Mouse (Mus musculus) lung, postnatal 14 days (tissue): Measurements from ENCODE around the gene Pdik1l.
A peak's percentile ranks its signal among the peaks of the same experiment; 100 is the strongest.
"Not testable (repeated sequence)": the region's sequence is repeated elsewhere in the genome, so short reads cannot be mapped to it uniquely, and the experiment has no call there.

Experiments used
- DNase-seq: peaks from one replicate; pipeline ENCODE4 v3.0.0; 2021

The Pdik1l gene

GRCm38 (mm10) chr4:134298626-134299497 lies 11.2 kb upstream of the Pdik1l start:
- DNase-seq: no peak

- no peak for DNase-seq
These were observed 9.7 kb upstream of the Pdik1l start for GRCm38 (mm10) chr4:134297369-134297768.

GRCm38 (mm10) chr4:134296523-134296922 lies 8.8 kb upstream of the Pdik1l start:
- DNase-seq: no peak

GRCm38 (mm10) chr4:134296096-134296495 lies 8.4 kb upstream of the Pdik1l start:
- DNase-seq: not testable (repeated sequence)

DNA sequence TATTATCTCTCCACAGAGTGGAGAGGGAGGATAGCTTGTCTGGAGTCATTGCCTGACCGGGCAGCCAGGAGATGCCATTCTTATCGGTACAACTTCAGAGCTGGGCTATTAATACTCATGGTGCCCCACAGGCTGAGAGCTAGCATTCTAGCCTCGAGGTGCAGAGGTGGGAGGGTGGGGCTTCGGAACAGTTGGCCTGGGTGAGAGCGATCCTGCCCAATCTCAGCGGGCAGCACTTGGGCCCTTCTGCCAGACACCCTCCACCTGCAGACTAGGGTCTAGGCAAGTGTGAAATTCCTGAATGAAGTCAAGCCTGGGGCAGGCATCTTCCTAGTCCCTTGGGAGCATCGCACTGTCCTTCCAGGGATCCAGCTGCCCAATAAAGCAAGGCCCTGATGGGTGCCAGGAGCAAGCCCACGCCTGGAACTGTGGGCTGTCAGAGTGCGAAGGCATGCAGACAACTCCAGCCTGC lies 6.0 kb upstream of the Pdik1l start:
- no peak for DNase-seq

DNA sequence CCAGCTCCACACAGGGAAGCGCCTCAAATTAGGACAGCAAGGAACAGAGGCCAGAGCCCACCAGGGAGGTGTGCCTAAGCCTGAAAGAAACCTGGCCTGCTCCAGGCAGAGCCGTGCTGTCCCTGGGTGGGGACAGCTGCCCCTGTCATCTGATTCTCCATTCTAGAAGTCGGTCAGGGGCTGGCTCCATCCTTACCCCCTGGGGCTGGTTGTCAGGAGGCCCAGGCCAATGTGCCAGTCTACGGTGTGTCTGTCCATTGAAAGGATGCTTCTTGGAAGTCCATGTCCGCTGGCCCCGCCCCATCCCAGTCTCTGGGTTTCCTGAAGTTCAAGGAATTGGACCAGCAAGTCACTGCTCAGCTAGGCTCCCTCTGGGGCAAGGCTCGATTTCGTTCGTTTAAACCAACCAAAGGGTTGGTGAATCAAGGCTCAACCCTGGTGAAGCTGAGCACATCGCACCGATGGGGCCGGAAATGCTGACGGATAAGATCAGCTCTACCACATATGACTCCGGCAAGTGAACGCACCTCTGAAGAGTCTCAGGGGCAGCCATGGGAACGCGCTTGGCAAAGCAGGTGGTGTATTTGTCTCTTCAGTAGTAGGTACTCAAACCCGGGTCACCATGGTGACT lies 5.5 kb upstream of the Pdik1l start:
- no peak for DNase-seq

- DNase-seq: peak; percentile 80
These were observed 4.4 kb upstream of the Pdik1l start for GRCm38 (mm10) chr4:134292067-134292466.

DNA sequence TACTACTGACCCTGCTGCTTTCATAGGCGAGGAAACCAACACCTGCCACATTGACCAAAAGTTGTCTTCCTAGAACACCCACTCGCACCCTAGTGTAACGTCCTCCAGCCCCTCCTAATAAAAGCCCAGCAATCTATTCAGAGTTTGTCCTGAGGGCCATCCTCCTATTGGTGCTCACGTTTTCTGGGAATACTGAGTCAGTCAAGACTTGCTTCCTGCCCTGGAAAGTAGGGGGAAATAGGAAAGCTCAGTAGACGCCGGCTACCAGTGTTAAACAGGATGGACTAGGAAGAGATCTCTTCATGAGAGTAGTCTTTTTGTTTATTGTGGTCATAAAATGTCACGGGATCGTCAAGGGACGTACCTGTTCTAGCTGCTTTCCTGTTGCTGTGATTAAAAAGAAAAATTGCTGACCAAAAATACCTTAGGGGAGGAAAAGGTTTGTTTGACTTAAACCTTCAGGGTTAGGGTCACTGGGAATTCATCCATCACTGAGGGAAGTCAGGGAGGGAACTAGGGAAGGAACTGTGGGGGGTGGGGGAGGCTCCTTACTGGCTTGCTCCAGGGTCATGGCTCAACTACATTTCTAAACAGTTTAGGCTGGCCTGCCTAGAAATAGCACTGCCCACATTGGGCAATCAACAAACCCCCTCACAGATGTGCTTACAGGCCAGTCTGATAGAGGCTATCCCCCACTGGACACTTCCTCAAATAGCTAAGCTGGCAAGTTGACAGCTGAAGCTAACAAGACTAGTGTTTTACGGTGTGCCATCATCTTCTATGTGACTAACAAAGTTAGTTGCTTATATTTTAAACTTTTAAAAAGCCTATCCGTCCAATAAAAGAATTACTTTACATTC lies 932 bp upstream of the Pdik1l start:
- no peak for DNase-seq

DNA sequence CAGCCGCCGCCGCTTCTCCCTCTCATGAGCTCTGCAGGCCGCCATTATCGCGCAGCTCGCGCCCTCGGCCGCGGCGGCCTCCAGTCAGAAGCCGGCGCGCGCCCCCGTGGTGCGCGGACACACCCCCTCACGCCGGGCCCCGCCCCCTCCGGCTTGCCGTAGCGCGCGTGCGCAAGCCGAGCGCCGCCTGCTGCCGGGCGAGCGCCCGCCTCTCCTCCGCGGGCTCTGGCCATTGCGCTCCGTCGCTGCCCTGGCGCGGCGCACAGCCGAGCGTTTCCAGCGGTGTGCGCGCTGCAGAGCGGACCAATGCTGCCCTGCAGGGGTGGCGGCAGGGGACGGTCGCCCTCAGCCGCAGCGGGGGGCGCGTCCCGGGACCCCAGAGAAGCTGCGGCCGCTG lies 529 bp downstream of the Pdik1l start:
- peak; percentile 97 for DNase-seq

- no peak for DNase-seq
These were observed 1.2 kb downstream of the Pdik1l start for GRCm38 (mm10) chr4:134286226-134287167.

DNA sequence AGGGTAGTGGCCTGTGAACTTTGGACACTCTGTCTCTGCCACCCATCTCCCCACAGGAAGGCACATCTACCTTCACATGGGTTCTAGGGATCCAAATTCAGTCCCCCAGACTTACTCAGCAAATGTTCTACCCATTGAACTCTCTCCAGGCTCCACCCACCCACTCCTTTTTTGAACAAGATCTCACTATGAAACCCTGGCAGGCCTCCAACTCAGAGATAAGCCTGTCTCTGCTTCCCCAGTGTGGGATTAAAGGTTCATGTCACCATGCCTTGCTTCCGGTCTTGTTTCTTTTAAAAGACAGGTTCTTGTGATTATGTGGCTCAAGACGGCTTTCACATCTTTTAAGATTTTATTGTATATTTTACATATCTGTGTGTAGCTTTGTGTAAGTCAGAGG lies 2.8 kb downstream of the Pdik1l start:
- no peak for DNase-seq

GRCm38 (mm10) chr4:134273417-134274345 lies 14.0 kb downstream of the Pdik1l start:
- no peak for DNase-seq

DNA sequence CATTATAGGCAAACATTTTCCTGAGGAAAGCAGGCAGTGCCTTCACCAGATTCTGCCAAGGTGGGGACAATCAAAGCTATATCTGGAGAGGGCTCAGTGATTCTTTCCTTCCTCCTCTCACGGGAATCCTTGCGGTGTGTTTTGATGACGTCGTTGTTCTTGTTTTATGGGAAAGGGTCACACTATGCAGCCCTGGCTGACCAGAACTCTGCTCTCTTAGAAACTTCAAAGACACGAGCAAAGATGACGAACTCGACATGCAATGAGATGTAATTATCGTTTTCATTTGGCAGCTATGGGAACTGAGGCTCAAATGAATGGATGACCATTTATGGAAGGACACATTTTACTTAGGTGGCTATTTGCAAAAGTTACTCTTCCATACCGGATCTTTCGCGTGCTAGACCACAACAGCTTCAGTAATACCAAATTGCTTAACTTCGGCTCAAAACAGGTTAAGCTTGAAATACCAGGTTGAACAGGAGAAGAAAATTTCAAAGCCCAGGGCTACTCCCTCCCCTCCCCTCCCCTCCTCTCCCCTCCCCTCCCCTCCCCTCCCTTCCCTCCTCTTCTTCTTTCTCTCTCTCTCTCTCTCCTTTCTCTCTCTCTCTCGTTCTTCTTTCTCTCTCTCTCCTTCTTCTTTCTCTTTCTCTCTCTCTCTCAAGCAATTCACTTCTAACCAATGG lies 14.8 kb downstream of the Pdik1l start:
- DNase-seq: no peak

- no peak for DNase-seq
These were observed 15.7 kb downstream of the Pdik1l start for GRCm38 (mm10) chr4:134271979-134272378.

DNA sequence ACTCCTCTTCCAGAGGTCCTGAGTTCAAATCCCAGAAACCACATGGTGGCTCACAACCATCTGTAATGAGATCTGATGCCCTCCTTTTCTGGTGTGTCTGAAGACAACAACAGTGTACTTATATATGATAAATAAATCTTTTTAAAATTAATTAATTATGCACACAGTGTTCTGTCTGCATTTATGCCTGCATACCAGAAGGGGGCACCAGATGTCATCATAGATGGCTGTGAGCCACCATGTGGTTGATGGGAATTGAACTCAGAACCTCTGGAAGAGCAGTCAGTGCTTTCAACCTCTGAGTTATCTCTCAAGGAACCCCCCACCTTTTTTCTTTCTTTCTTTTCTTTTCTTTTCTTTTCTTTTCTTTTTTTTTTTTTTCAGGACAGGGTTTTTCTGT lies 18.1 kb downstream of the Pdik1l start:
- not testable (repeated sequence) for DNase-seq

GRCm38 (mm10) chr4:134268102-134268655 lies 19.5 kb downstream of the Pdik1l start:
- no peak for DNase-seq

DNA sequence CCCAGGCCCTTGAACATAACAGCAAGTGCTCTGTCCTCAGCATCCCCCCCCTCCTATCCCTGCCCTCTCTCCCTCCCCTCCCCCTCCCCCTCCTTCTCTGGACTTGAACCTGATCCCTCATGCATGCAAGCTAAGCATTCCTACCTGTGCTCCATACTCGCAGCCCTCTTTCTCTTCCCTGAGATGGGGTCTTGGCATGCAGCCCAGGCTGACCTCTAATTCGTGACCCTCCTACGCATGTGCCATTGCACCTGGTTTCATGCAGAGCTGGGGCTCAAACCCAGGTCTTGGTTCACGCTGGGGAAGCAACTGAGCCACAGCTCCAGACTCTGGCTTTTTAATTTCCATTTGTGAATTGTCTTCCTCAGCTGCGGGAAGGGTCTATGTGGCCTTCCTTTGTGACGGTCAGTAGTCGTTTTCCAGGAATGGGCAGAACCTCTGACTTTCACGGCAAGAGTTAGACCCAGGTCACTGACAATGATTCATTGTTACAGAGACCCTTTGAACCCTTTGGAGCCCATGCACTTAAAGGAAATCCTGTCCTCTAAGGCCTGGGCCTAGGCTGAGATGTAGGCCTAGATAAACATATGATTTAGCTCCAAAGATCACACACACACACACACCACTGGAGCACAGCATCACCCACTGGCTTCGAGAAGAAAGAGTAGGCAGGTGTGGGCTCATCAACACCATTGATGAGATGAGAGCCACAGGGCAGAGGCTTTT lies 21.7 kb downstream of the Pdik1l start:
- no peak for DNase-seq

GRCm38 (mm10) chr4:134263191-134263590 lies 24.5 kb downstream of the Pdik1l start:
- DNase-seq: peak; percentile 83

DNA sequence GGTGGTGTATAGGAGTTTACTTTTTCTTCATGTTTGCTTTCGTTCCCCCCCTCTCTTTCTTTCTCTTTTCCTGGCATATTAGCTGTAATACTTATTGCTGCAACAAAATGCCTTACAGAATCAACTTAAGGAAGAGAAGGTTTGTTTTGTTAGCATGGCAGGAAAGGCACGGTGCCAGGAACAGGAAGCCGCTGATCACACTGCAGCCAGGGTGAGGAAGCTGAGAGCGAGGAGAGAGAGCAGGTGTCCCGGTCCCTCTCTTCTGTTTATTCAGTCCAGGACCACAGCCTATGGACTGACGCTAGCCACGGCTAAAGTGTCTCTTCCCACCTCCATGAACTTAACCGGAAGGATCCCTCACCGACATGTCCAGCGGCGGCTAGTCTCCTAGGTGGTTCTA lies 29.3 kb downstream of the Pdik1l start:
- DNase-seq: peak; percentile 56
